Mouse (Mus musculus) MEL (cell line): Measurements from ENCODE around the gene Vcl. TPM values are rescaled to one million over a fixed set of nuclear protein-coding genes. Genes with fewer than 3 reads are reported as not detected.

ENCODE experiments used
- DNase-seq: peaks from one replicate; pipeline ENCODE4 v3.0.0; 2011; ENCODE audit warnings: low read depth, low spot score
- H3K27ac ChIP-seq: 2 replicates; pipeline ENCODE4 v1.5.1; 2012; ENCODE audit warnings: low read depth, mild to moderate bottlenecking, control low read depth, low read length, moderate library complexity; ENCODE audit not compliant: control insufficient read depth
- H3K27me3 ChIP-seq, 2 experiments: fragments of 150-350 bp in 1 of 2; sonication (generic) in 1 of 2; 2 replicates each; pipeline ENCODE4 v1.6.1; 2012; ENCODE audit warnings: low read length in 2 of 2, mild to moderate bottlenecking in 2 of 2, improper control_type of control experiment in 1 of 2, moderate library complexity in 1 of 2; ENCODE audit not compliant: insufficient read depth in 2 of 2, control insufficient read depth in 1 of 2
- H3K36me3 ChIP-seq, 2 experiments: 2 replicates each; pipeline ENCODE4 v1.6.1; 2012 to 2014; ENCODE audit warnings: low read length in 2 of 2, improper control_type of control experiment in 1 of 2, inconsistent platforms in 1 of 2, mild to moderate bottlenecking in 1 of 2; ENCODE audit not compliant: insufficient read depth in 2 of 2, control insufficient read depth in 1 of 2
- H3K4me1 ChIP-seq, 2 experiments: fragments of 150-350 bp in 1 of 2; sonication (generic) in 1 of 2; 2 replicates each; pipeline ENCODE4 v1.6.1; 2012; ENCODE audit warnings: low read length in 2 of 2, improper control_type of control experiment in 1 of 2, mild to moderate bottlenecking in 1 of 2; ENCODE audit not compliant: insufficient read depth in 2 of 2, control insufficient read depth in 1 of 2
- H3K4me3 ChIP-seq, 2 experiments: fragments of 150-350 bp in 1 of 2; sonication (generic) in 1 of 2; 2 replicates each; pipeline ENCODE4 v1.5.1; 2012; ENCODE audit warnings: low read depth in 2 of 2, low read length in 2 of 2, mild to moderate bottlenecking in 2 of 2, moderate library complexity in 2 of 2, control low read depth in 1 of 2, improper control_type of control experiment in 1 of 2; ENCODE audit not compliant: control insufficient read depth in 1 of 2, insufficient read depth in 1 of 2
- H3K79me2 ChIP-seq: 2 replicates; pipeline ENCODE4 v1.6.1; 2012; ENCODE audit warnings: mild to moderate bottlenecking, low read length, moderate library complexity; ENCODE audit not compliant: control insufficient read depth, poor library complexity, insufficient read depth
- H3K9ac ChIP-seq: 2 replicates; pipeline ENCODE4 v1.6.1; 2012; ENCODE audit warnings: low read depth, mild to moderate bottlenecking, control low read depth, low read length, moderate library complexity; ENCODE audit not compliant: control insufficient read depth, poor library complexity, severe bottlenecking
- H3K9me3 ChIP-seq: fragments of 150-350 bp; sonication (generic); replicated peaks from 2 replicates; pipeline ENCODE4 v1.6.1; 2012; ENCODE audit warnings: mild to moderate bottlenecking, low read length, improper control_type of control experiment, moderate library complexity; ENCODE audit not compliant: insufficient read depth
- BHLHE40 ChIP-seq: IDR thresholded peaks from 2 replicates; pipeline ENCODE4 v1.6.1; 2012; ENCODE audit warnings: low read depth, mild to moderate bottlenecking, inconsistent platforms, low read length, improper control_type of control experiment, borderline replicate concordance
- CHD1 ChIP-seq: IDR thresholded peaks from 2 replicates; pipeline ENCODE4 v1.6.1; 2012; ENCODE audit warnings: low read depth, mild to moderate bottlenecking, inconsistent platforms, low read length, improper control_type of control experiment
- CHD2 ChIP-seq: IDR thresholded peaks from 2 replicates; pipeline ENCODE4 v1.6.1; 2011; ENCODE audit warnings: low read length, improper control_type of control experiment
- CTCF ChIP-seq, 3 experiments: IDR thresholded peaks in 2 of 3; conservative IDR thresholded peaks in 1 of 3; 2 replicates each; pipeline ENCODE4 v1.5.1; 2011 to 2012; ENCODE audit warnings: low read length in 3 of 3, low read depth in 2 of 3, mild to moderate bottlenecking in 2 of 3, improper control_type of control experiment in 1 of 3, inconsistent platforms in 1 of 3, mixed read lengths in 1 of 3, moderate library complexity in 1 of 3; ENCODE audit not compliant: control insufficient read depth in 1 of 3, insufficient read depth in 1 of 3, poor library complexity in 1 of 3, severe bottlenecking in 1 of 3
- E2F4 ChIP-seq: IDR thresholded peaks from 2 replicates; pipeline ENCODE4 v1.6.1; 2011; ENCODE audit warnings: low read depth, low read length, improper control_type of control experiment, borderline replicate concordance
- EP300 ChIP-seq, 2 experiments: IDR thresholded peaks; 2 replicates each; pipeline ENCODE4 v1.6.1; 2011; ENCODE audit warnings: improper control_type of control experiment in 2 of 2, low read length in 2 of 2, low read depth in 1 of 2, mild to moderate bottlenecking in 1 of 2
- ETS1 ChIP-seq: IDR thresholded peaks from 2 replicates; pipeline ENCODE4 v1.6.1; 2012; ENCODE audit warnings: low read depth, mild to moderate bottlenecking, inconsistent platforms, low read length, improper control_type of control experiment, moderate library complexity
- GABPA ChIP-seq: IDR thresholded peaks from 2 replicates; pipeline ENCODE4 v1.6.1; 2012; ENCODE audit warnings: low read depth, mild to moderate bottlenecking, inconsistent platforms, low read length, improper control_type of control experiment, moderate library complexity
- GATA1 ChIP-seq: IDR thresholded peaks from 2 replicates; pipeline ENCODE4 v1.6.1; 2011; ENCODE audit warnings: low read depth, low read length, improper control_type of control experiment
- HCFC1 ChIP-seq: IDR thresholded peaks from 2 replicates; pipeline ENCODE4 v1.6.1; 2012; ENCODE audit warnings: low read depth, mild to moderate bottlenecking, inconsistent platforms, low read length, improper control_type of control experiment, moderate library complexity
- JUND ChIP-seq: IDR thresholded peaks from 2 replicates; pipeline ENCODE4 v1.6.1; 2011; ENCODE audit warnings: low read depth, mild to moderate bottlenecking, improper control_type of control experiment, low read length
- KAT2A ChIP-seq: conservative IDR thresholded peaks from 2 replicates; pipeline ENCODE4 v1.6.1; 2012; ENCODE audit warnings: low read depth, low read length, improper control_type of control experiment, inconsistent platforms
- MAFK ChIP-seq: IDR thresholded peaks from 2 replicates; pipeline ENCODE4 v1.6.1; 2011; ENCODE audit warnings: low read depth, mild to moderate bottlenecking, low read length, improper control_type of control experiment, borderline replicate concordance
- MAX ChIP-seq: IDR thresholded peaks from 2 replicates; pipeline ENCODE4 v1.6.1; 2011; ENCODE audit warnings: low read length, improper control_type of control experiment
- MEF2A ChIP-seq: IDR thresholded peaks from 2 replicates; pipeline ENCODE4 v1.6.1; 2014; ENCODE audit warnings: low read depth, mild to moderate bottlenecking, inconsistent platforms, low read length, improper control_type of control experiment; ENCODE audit not compliant: poor library complexity, insufficient replicate concordance, severe bottlenecking; ENCODE audit errors: extremely low read depth
- MXI1 ChIP-seq: IDR thresholded peaks from 2 replicates; pipeline ENCODE4 v1.6.1; 2011; ENCODE audit warnings: mild to moderate bottlenecking, low read depth, low read length, improper control_type of control experiment
- MYB ChIP-seq: IDR thresholded peaks from 2 replicates; pipeline ENCODE4 v1.6.1; 2011; ENCODE audit warnings: mild to moderate bottlenecking, low read depth, low read length, improper control_type of control experiment
- MYC ChIP-seq: IDR thresholded peaks from 2 replicates; pipeline ENCODE4 v1.6.1; 2011; ENCODE audit warnings: low read depth, mild to moderate bottlenecking, low read length, improper control_type of control experiment, moderate library complexity
- NELFE ChIP-seq: IDR thresholded peaks from 2 replicates; pipeline ENCODE4 v1.6.1; 2011; ENCODE audit warnings: low read depth, low read length, improper control_type of control experiment
- NRF1 ChIP-seq: IDR thresholded peaks from 2 replicates; pipeline ENCODE4 v1.6.1; 2014; ENCODE audit warnings: low read depth, mild to moderate bottlenecking, inconsistent platforms, low read length, improper control_type of control experiment, moderate library complexity; ENCODE audit not compliant: poor library complexity, insufficient read depth, severe bottlenecking
- POLR2A ChIP-seq, 2 experiments: IDR thresholded peaks; 2 replicates each; pipeline ENCODE4 v1.6.1; 2011 to 2012; ENCODE audit warnings: low read length in 2 of 2, mild to moderate bottlenecking in 2 of 2, control low read depth in 1 of 2, improper control_type of control experiment in 1 of 2, low read depth in 1 of 2, moderate library complexity in 1 of 2; ENCODE audit not compliant: control insufficient read depth in 1 of 2, insufficient read depth in 1 of 2, poor library complexity in 1 of 2
- POLR2AphosphoS2 ChIP-seq: IDR thresholded peaks from 2 replicates; pipeline ENCODE4 v1.6.1; 2011; ENCODE audit warnings: low read length, improper control_type of control experiment
- POLR2AphosphoS5 ChIP-seq: IDR thresholded peaks from 2 replicates; pipeline ENCODE4 v1.6.1; 2012; ENCODE audit warnings: low read depth, borderline replicate concordance, mild to moderate bottlenecking, inconsistent platforms, low read length, moderate library complexity, mixed read lengths
- RAD21 ChIP-seq: IDR thresholded peaks from 2 replicates; pipeline ENCODE4 v1.6.1; 2011; ENCODE audit warnings: mild to moderate bottlenecking, low read depth, low read length, improper control_type of control experiment
- RCOR1 ChIP-seq: IDR thresholded peaks from 2 replicates; pipeline ENCODE4 v1.6.1; 2012; ENCODE audit warnings: low read depth, mild to moderate bottlenecking, inconsistent platforms, low read length, improper control_type of control experiment
- SIN3A ChIP-seq: IDR thresholded peaks from 2 replicates; pipeline ENCODE4 v1.6.1; 2012; ENCODE audit warnings: low read length, improper control_type of control experiment, inconsistent platforms
- SMC3 ChIP-seq: IDR thresholded peaks from 2 replicates; pipeline ENCODE4 v1.6.1; 2011; ENCODE audit warnings: low read depth, low read length, improper control_type of control experiment
- TAL1 ChIP-seq: IDR thresholded peaks from 2 replicates; pipeline ENCODE4 v1.6.1; 2012; ENCODE audit warnings: mild to moderate bottlenecking, inconsistent platforms, low read length, moderate library complexity, mixed read lengths
- TBP ChIP-seq: IDR thresholded peaks from 2 replicates; pipeline ENCODE4 v1.8.0; 2011; ENCODE audit warnings: low read depth, low read length, improper control_type of control experiment
- TCF12 ChIP-seq: IDR thresholded peaks from 2 replicates; pipeline ENCODE4 v1.6.1; 2014; ENCODE audit warnings: low read depth, mild to moderate bottlenecking, inconsistent platforms, low read length, improper control_type of control experiment, moderate library complexity
- UBTF ChIP-seq: IDR thresholded peaks from 2 replicates; pipeline ENCODE4 v1.6.1; 2012; ENCODE audit warnings: low read depth, mild to moderate bottlenecking, inconsistent platforms, low read length, improper control_type of control experiment, moderate library complexity, borderline replicate concordance; ENCODE audit not compliant: insufficient read depth
- USF1 ChIP-seq: IDR thresholded peaks from 2 replicates; pipeline ENCODE4 v1.6.1; 2014; ENCODE audit warnings: low read depth, mild to moderate bottlenecking, inconsistent platforms, low read length, improper control_type of control experiment, moderate library complexity
- USF2 ChIP-seq, 2 experiments: IDR thresholded peaks; 2 replicates each; pipeline ENCODE4 v1.6.1; 2011 to 2012; ENCODE audit warnings: improper control_type of control experiment in 2 of 2, low read length in 2 of 2, borderline replicate concordance in 1 of 2, inconsistent platforms in 1 of 2, low read depth in 1 of 2, mild to moderate bottlenecking in 1 of 2; ENCODE audit not compliant: insufficient read depth in 1 of 2
- ZC3H11A ChIP-seq: IDR thresholded peaks from 2 replicates; pipeline ENCODE4 v1.6.1; 2012; ENCODE audit warnings: low read depth, mild to moderate bottlenecking, inconsistent platforms, low read length, improper control_type of control experiment
- ZKSCAN1 ChIP-seq: IDR thresholded peaks from 2 replicates; pipeline ENCODE4 v1.6.1; 2012; ENCODE audit warnings: low read depth, mild to moderate bottlenecking, inconsistent platforms, low read length, improper control_type of control experiment, moderate library complexity
- ZMIZ1 ChIP-seq: IDR thresholded peaks from 2 replicates; pipeline ENCODE4 v1.6.1; 2012; ENCODE audit warnings: low read depth, mild to moderate bottlenecking, inconsistent platforms, low read length, improper control_type of control experiment, moderate library complexity
- ZNF384 ChIP-seq: IDR thresholded peaks from 2 replicates; pipeline ENCODE4 v1.6.1; 2012; ENCODE audit warnings: low read depth, mild to moderate bottlenecking, inconsistent platforms, low read length, improper control_type of control experiment
- polyA plus RNA-seq, 2 experiments: library from polyadenylated mRNA; stranded (reverse) in 1 of 2; unstranded in 1 of 2; fragments of >175 nt in 1 of 2; fragments of >200 nt in 1 of 2; gene quantifications; 2 replicates each; pipeline versions ENCODE4 v1.2.1 to v1.2.4; 2012; ENCODE audit warnings: low replicate concordance in 2 of 2, low read depth in 1 of 2; ENCODE audit not compliant: insufficient read length in 2 of 2, insufficient read depth in 1 of 2, missing spikeins in 1 of 2
- total RNA-seq: library from RNA; depleted of rRNA; stranded (reverse); fragments of 300-350 nt; gene quantifications from 2 replicates; pipeline ENCODE4 v1.2.3, GENCODE M21; 2012

The Vcl gene
- total and polyA plus RNA-seq, 3 experiments, result 11.7 to 30.3 TPM; not detected in 1

DNA sequence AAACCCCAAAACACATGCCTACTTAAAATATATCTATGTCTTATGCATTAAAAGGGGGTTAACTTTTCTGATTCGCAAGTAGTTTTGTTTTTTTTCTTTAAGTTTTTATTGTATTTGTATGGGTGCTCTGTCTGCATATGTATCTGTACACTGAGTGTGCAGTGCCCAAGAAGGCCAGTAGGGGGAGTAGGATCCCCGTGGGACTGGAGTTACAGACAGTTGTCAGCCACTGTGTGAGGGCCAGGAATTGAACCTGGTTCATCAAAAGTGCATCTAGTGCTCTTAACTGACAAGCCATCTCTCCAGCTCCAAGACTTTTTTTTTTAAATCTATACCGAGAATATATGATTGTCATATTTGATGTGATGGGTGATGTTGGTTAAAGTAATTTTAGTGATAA is 121.5 kb downstream of the Vcl start:
- peak overlapping the region in 1 of 2 experiments; percentile 95; a peak in 2 of 4 replicates for H3K4me3 ChIP-seq
- no peaks in the 10 kb centered on the region for H3K9me3 ChIP-seq
- peak; percentile 78 for DNase-seq
- TF ChIP-seq RCOR1 (no peak), KAT2A (no peak), HCFC1 (peak; percentile 53; the same call in 1 of the 2 replicates), CHD2 (no peak), GABPA (0 out of 2 replicates have a peak, but pooled peaks have one; percentile 15), SIN3A (peak; percentile 61; the same call in 1 of the 2 replicates), MXI1 (no peak), USF1 (no peak), UBTF (no peak), ZNF384 (no peak), JUND (no peak), MAFK (no peak), MEF2A (no peak), CTCF (IDR thresholded peaks at IDR 0.05 in 2 of 3, conservative IDR thresholded peaks at IDR 0.05 in 1 of 3; ENCODE audit: control insufficient read depth in 1 of 3, insufficient read depth in 1 of 3, low read depth in 2 of 3, low read length in 3 of 3, poor library complexity in 1 of 3, severe bottlenecking in 1 of 3) (peak; percentile 64 to 79 (median 73)), CHD1 (no peak), RAD21 (peak; percentile 56), NRF1 (no peak), TBP (no peak), GATA1 (0 out of 2 replicates have a peak, but pooled peaks have one; percentile 2), SMC3 (peak; percentile 45), POLR2A (IDR thresholded peaks at IDR 0.05; ENCODE audit: control insufficient read depth in 1 of 2, insufficient read depth in 1 of 2, low read depth in 1 of 2, low read length in 2 of 2, poor library complexity in 1 of 2) (no peak), E2F4 (no peak), EP300 (IDR thresholded peaks at IDR 0.05; ENCODE audit: low read depth in 1 of 2, low read length in 2 of 2) (0 out of 4 replicates have a peak, but pooled peaks of 1 of the 2 experiments have one; percentile 22), ETS1 (0 out of 2 replicates have a peak, but pooled peaks have one; percentile 3), TCF12 (no peak), MYC (no peak), POLR2AphosphoS2 (no peak), NELFE (no peak), ZC3H11A (peak; percentile 22; the same call in 1 of the 2 replicates), BHLHE40 (no peak), MAX (no peak), ZMIZ1 (no peak), TAL1 (no peak), USF2 (IDR thresholded peaks at IDR 0.05; ENCODE audit: borderline replicate concordance in 1 of 2, insufficient read depth in 1 of 2, low read depth in 1 of 2, low read length in 2 of 2) (no peak), MYB (no peak), ZKSCAN1 (no peak), POLR2AphosphoS5 (no peak)

More for the DNA sequence above, 121.5 kb downstream of the Vcl start:
- H3K36me3 ChIP-seq, result peaks cover 0 to 10% of the 10 kb centered on the region in 2 experiments; a peak in 2 of 4 replicates
- H3K9ac ChIP-seq, result no peak overlapping the region
- no peak overlapping the region for H3K27ac ChIP-seq
- H3K79me2 ChIP-seq, result peaks cover 37% of the 10 kb centered on the region
- H3K27me3 ChIP-seq, result no peaks in the 10 kb centered on the region
- peaks cover 3 to 8% of the 10 kb centered on the region in 2 experiments; a peak in 3 of 4 replicates for H3K4me1 ChIP-seq
